Mouse (Mus musculus) skeletal muscle tissue, postnatal 0 days (tissue): ENCODE results near the gene Tll1. TPM values are rescaled to one million over a fixed set of nuclear protein-coding genes. Genes with fewer than 3 reads are reported as not detected.

ENCODE experiments used
- polyA plus RNA-seq: library from polyadenylated mRNA; unstranded; fragments of >200 nt; fragmentation: Nextera tagmentation; extraction: Ambion mirVana; gene quantifications from 2 replicates; pipeline ENCODE4 v1.2.1, GENCODE M21; 2015

Gene Tll1
- polyA plus RNA-seq = 0.94 and 1.7 TPM in 2 replicates

DNA sequence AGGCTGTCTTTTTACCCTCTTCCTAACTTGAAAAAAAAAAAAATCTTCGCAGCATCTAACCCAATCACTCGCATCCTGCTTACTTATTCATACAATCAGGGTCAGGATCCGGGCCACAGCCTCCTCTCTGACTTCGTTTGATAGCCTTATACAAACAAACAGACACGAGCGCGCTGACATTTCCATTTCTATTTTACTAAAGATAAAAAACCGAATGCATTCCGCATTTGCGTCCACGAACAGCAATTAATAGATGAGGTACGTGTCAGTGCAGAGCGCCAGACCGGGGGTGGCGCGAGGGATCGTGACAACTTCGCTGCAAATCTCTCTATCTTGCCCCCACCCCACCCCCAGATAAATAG lies at the start of gene Tll1:
Gene Tll1 (minus strand): TSS at position 248 of the 362 bp plus-strand sequence.

